ENCODE assay signal across 14 mouse cellular contexts in the genomic region with DNA sequence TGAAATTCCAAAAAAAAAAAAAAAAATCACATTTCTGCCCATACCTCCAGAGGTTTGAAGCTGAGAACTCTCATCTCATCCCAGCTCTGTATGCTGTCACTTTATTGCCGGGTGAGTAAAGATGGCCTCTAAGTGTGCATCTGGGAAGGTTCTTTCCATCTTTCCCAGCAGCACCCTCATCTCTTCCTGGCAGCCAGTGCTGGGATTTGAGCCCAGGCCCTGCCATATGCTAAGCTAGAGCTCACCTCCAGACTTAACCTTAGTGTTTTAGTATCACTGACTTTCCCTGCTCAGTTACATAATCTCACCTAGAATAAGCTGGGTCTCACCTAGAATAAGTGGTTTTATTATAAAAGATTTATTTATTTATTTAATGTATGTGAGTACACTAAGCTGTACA.
"Had no signal": no experiment of that assay in that cellular context is flagged by ENCODE, and none has a peak within 500 bp of the region (broad histone marks: within the 10 kb centered on the region; RNA-seq: fewer than 3 reads in every experiment).

No protein-coding gene starts in this region.

- ATAC-seq: lung, postnatal 0 days; midbrain, embryonic 13.5 days; midbrain, embryonic 15.5 days had no signal

- DNase-seq: lung, adult 2 months; lung, postnatal 14 days; lung, postnatal 36 days; retina, postnatal 1 day; right cerebral cortex, adult 18-20 months; right cerebral cortex, postnatal 25 days; right cerebral cortex, postnatal 4 days; spleen, adult 18-20 months; thymus, adult 18-20 months; thymus, postnatal 14 days; thymus, postnatal 36 days had no signal
